Mouse (Mus musculus) neural tube, embryonic 12.5 days (tissue): ENCODE measurements around the gene Apobec3. TPM values are rescaled to one million over a fixed set of nuclear protein-coding genes. Genes with fewer than 3 reads are reported as not detected.
A peak's percentile ranks its signal among the peaks of the same experiment; 100 is the strongest.

ENCODE experiments used
- ATAC-seq: fragments of 200-750 bp; cut with Nextera tagmentation; 2 replicates; pipeline ENCODE4 v1.8.0; 2017; ENCODE audit warnings: low read depth, mild to moderate bottlenecking, moderate TSS enrichment, moderate library complexity; ENCODE audit not compliant: low FRiP score
- H3K27ac ChIP-seq: fragments of 300-500 bp; sonication (generic); 2 replicates; pipeline ENCODE4 v1.5.1; 2016
- H3K27me3 ChIP-seq: fragments of 300-500 bp; sonication (generic); replicated peaks from 2 replicates; pipeline ENCODE4 v1.6.1; 2016; ENCODE audit warnings: mild to moderate bottlenecking
- H3K36me3 ChIP-seq: fragments of 300-500 bp; sonication (generic); 2 replicates; pipeline ENCODE4 v1.6.1; 2016; ENCODE audit warnings: mild to moderate bottlenecking
- H3K4me1 ChIP-seq: fragments of 300-500 bp; sonication (generic); 2 replicates; pipeline ENCODE4 v1.6.1; 2016
- H3K4me2 ChIP-seq: fragments of 300-500 bp; sonication (generic); replicated peaks from 2 replicates; pipeline ENCODE4 v1.6.1; 2016; ENCODE audit warnings: mild to moderate bottlenecking
- H3K4me3 ChIP-seq: fragments of 300-500 bp; sonication (generic); 2 replicates; pipeline ENCODE4 v1.5.1; 2016
- H3K9ac ChIP-seq: fragments of 300-500 bp; sonication (generic); 2 replicates; pipeline ENCODE4 v1.6.1; 2016; ENCODE audit warnings: mild to moderate bottlenecking
- H3K9me3 ChIP-seq: fragments of 300-500 bp; sonication (generic); 2 replicates; pipeline ENCODE4 v1.6.1; 2016; ENCODE audit warnings: mild to moderate bottlenecking
- WGBS: fragments of 180-500 bp; shearing (Covaris S2); methylation state at CpG from one replicate; pipeline ENCODE4 v1.1.7; 2016; 5-methylcytosine and 5-hydroxymethylcytosine counted together
- polyA plus RNA-seq: library from polyadenylated mRNA; unstranded; fragments of >200 nt; fragmentation: Nextera tagmentation; extraction: Ambion mirVana; gene quantifications from 2 replicates; pipeline ENCODE4 v1.2.1, GENCODE M21; 2016

Apobec3 gene
- polyA plus RNA-seq: 5.5 and 5.8 TPM in 2 replicates

DNA sequence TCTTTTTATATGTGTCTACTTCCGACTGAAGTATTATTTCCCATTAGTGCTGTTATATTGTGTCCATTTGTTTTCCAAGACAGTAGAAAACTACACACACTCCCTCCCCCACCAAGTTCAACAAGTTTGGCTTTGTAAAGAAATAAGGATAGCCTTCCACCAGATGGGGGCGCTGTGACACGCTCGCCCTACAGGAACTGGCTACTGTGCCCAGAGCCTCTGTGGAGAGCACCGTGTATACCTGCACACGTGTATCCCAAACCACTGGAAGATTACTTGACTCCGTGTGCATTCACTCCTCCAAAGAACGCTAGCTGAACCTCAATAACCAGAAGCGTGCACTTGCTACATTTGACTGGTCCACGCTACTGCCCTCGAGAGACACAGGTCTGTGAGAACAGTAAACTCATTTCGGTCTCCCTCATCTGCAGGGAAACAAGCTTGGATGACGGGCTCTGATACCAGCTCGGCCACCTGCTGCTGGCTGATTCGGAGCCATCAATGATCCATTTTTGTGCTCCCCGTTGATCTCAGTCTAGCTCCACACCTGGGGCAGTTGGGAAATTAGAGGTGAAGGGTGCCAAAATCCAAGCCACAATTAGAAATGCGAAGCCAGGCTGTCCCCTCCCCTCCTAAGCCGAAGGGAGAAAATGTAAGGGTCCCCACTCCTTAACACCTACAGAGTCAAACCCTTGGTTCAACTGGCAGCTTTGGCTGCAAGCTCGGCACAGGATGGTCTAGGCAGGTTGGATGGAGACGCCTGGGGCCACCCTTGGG, at the start of gene Apobec3:
TSS of gene Apobec3 (plus strand) at position 224 of the 777 bp plus-strand sequence.
- 2% methylated on average over 20 of the region's 20 CpGs for WGBS

DNA sequence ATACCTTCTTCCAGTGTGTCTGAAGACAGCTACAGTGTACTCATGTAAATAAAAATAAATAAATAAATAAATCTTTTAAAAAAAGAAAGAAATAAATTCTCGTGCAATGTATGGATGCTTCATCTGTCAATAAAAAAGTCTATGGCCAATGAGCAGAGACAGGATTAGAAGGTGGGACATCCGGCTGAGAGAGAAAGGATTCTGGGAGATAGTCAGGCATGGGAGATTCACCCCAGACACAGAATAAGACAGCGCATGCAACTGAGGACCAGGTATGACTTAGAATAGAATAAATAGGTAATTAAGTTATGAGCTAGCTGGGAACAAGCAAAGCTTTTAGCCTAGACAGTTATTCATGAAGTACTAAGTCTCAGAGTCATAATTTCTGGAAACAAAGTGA, 48.5 kb upstream of the Apobec3 start:
- Histone ChIP-seq H3K27me3 (0 out of 2 replicates have a peak, but pooled peaks cover 3% of the 10 kb centered on the region), H3K4me1 (peaks cover 6% of the 10 kb centered on the region; the same call in 1 of the 2 replicates), H3K4me3 (no peak overlapping the region), H3K27ac (no peak overlapping the region), H3K4me2 (no peak overlapping the region), H3K36me3 (no peaks in the 10 kb centered on the region), H3K9ac (no peak overlapping the region), H3K9me3 (no peaks in the 10 kb centered on the region)
- no peak for ATAC-seq
- WGBS: 85% methylated on average over 3 of the region's 3 CpGs

More for the DNA sequence above, at the start of gene Apobec3:
- Histone ChIP-seq H3K36me3 (no peaks in the 10 kb centered on the region), H3K9me3 (no peaks in the 10 kb centered on the region), H3K27me3 (peaks cover 7% of the 10 kb centered on the region; the same call in 1 of the 2 replicates), H3K27ac (no peak within 1 kb of the TSS), H3K9ac (0 out of 2 replicates have a peak within 1 kb of the TSS, but pooled peaks have one; percentile 14), H3K4me3 (peak within 1 kb of the TSS; percentile 28), H3K4me2 (peak within 1 kb of the TSS; percentile 57), H3K4me1 (peaks cover 3% of the 10 kb centered on the region)
- ATAC-seq: no peak

DNA sequence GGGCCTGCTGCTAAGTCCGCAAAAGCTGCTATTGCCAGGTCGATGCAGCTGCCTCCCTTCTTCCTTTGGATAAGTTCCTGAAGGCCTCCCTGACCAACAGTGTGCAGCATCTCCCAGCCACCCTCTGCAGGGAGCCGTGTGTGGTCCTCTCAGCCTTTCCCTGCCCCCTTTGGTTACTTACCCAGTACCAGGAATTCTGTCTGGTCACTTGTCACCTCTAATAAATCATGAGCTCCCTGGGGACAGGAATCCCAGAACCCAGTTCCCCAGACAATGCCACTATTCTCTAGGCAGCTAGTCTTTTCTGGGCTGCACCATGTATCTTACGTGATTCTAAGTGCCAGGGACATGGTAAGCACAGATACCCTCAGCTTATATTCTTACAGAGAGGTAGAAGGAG, 45.5 kb upstream of the Apobec3 start:
- ATAC-seq: no peak
- Histone ChIP-seq H3K9me3 (no peaks in the 10 kb centered on the region), H3K4me1 (peaks cover 6% of the 10 kb centered on the region; the same call in 1 of the 2 replicates), H3K4me3 (no peak overlapping the region), H3K36me3 (no peaks in the 10 kb centered on the region), H3K27me3 (0 out of 2 replicates have a peak, but pooled peaks cover 3% of the 10 kb centered on the region), H3K4me2 (no peak overlapping the region), H3K9ac (no peak overlapping the region), H3K27ac (no peak overlapping the region)
- WGBS: 44% methylated on average over 4 of the region's 4 CpGs

DNA sequence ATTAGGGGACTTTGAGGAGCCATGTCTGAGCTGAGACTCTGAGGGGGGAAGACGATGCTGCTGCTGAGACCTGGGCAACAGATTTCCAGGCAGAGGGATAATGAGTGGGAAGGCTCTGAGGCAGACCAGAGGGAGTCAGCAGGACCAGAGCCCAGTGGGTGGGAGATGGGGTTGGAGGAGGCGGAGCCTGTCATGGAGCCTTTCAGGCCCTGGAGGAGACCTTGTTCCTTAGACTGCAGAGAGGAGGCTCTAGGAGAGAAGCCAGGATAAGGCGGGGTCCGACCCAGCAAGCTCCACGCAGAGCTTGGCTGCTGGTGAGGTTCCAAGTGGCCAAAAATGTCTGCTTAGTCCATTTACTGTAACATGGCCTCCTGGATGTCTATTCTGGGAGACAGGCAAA, 44.4 kb upstream of the Apobec3 start:
- WGBS: 27% methylated on average over 5 of the region's 5 CpGs
- Histone ChIP-seq H3K27me3 (no peaks in the 10 kb centered on the region), H3K9me3 (no peaks in the 10 kb centered on the region), H3K4me3 (no peak overlapping the region), H3K4me1 (peaks cover 6% of the 10 kb centered on the region; the same call in 1 of the 2 replicates), H3K4me2 (no peak overlapping the region), H3K27ac (no peak overlapping the region), H3K36me3 (no peaks in the 10 kb centered on the region), H3K9ac (no peak overlapping the region)
- no peak for ATAC-seq

DNA sequence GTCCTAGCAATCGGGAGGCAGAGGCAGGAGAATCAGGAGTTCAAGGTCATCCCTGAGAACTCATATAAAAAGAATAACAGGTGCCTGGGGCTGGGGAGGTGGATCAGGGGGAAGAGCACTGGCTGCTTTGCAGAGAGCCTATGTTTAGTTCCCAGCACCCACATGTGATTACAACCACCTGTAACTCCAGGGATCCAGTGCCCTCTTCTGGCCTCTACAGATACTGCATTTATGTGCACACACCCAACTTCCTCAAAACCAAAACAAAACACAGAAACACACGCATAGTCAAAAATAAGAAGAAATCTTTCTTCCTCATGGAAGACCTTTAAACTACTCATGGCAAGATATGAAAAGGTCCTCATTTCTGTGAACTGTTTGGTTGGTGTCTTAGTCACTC, 41.3 kb upstream of the Apobec3 start:
- no peak overlapping the region for H3K4me3 ChIP-seq
- no peak overlapping the region for H3K27ac ChIP-seq
- no peaks in the 10 kb centered on the region for H3K9me3 ChIP-seq
- ATAC-seq: no peak
- H3K36me3 ChIP-seq: no peaks in the 10 kb centered on the region
- H3K9ac ChIP-seq: no peak overlapping the region
- peaks cover 6% of the 10 kb centered on the region; the same call in 1 of the 2 replicates for H3K4me1 ChIP-seq
- H3K27me3 ChIP-seq: no peaks in the 10 kb centered on the region
- H3K4me2 ChIP-seq: no peak overlapping the region
- WGBS: 96% methylated on average over 2 of the region's 2 CpGs

DNA sequence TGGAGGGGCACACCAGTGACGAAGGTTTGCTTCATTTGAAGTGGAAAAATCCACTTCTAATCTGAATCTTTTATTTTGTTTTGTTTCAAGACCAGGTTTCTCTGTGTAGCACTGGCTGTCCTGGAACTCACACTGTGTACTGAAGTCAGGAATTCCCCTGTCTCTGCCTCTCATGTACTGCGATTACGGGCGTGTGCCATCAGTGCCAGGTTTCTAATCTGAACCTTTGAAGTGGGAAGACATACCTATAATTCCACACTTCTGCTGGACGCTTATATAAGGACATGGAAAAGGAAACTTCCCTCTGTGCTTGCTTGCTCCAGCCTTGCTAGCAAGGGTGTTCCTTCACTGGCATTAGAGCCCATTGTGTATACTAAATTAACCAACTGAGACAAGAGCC, 32.5 kb upstream of the Apobec3 start:
- WGBS: 88% methylated on average over 5 of the region's 5 CpGs

DNA sequence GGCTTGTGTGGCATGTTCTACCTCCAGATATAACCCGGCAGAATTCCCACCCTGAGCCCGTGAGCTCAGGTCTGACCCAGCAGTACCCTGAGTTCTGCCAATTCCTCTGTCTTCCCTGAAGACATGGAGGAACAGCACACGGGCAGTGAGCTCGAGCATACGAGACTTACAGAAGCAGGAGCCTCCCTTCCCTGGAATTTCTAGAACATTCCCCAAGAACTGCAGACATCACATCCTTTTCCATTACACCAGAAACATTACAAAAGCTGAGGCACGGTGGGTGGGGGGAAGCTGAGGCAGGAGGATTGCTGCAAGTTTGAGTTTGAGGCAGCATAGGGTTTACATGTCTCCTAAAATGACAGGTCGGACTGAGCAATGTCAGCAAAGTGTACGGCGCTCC, 31.6 kb upstream of the Apobec3 start:
- no peaks in the 10 kb centered on the region for H3K9me3 ChIP-seq
- H3K4me1 ChIP-seq: no peaks in the 10 kb centered on the region
- no peaks in the 10 kb centered on the region for H3K36me3 ChIP-seq
- 88% methylated on average over 9 of the region's 9 CpGs for WGBS
- no peak overlapping the region for H3K4me2 ChIP-seq
- no peak overlapping the region for H3K9ac ChIP-seq
- no peak for ATAC-seq
- H3K27ac ChIP-seq: no peak overlapping the region
- H3K4me3 ChIP-seq: no peak overlapping the region
- H3K27me3 ChIP-seq: no peaks in the 10 kb centered on the region

More for the DNA sequence above, 32.5 kb upstream of the Apobec3 start:
- Histone ChIP-seq H3K4me3 (no peak overlapping the region), H3K9me3 (no peaks in the 10 kb centered on the region), H3K27me3 (no peaks in the 10 kb centered on the region), H3K27ac (no peak overlapping the region), H3K4me1 (no peaks in the 10 kb centered on the region), H3K4me2 (no peak overlapping the region), H3K36me3 (no peaks in the 10 kb centered on the region), H3K9ac (no peak overlapping the region)
- ATAC-seq: no peak

DNA sequence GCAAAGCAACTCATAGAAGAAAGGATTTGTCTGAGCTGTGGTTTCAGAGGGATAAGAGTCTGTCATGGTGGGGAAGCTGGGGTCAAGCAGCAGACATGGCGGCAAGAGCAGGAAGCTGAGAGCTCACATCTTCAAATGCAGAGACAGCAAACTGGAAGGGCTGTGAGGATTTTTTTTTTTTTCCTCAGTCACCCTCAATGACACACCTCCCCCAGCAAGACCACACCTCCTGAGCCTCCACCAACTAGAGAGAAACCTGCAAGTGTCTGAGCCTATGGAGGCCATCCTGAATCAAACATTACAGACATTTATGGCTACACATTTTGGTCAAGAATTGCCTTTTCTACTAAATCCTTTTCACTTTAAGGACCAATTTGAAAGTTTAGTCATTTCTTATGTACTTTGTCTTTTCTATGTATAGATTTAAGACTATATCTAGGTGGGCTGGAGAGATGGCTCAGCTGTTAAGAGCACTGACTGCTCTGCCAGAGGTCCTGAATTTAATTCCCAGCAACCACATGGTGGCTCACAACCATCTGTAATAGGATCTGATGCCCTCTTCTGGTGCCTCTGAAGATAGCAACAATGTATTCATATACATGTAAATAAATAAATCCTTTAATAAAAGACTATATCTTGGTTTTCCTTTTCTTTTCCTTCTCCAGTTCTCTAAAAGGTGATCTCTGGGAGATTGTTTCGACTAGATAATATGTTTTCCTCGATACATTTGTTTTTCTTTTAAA, 24.0 kb upstream of the Apobec3 start:
- H3K9me3 ChIP-seq: no peaks in the 10 kb centered on the region
- H3K9ac ChIP-seq: no peak overlapping the region
- H3K4me3 ChIP-seq: no peak overlapping the region
- H3K4me2 ChIP-seq: no peak overlapping the region
- ATAC-seq: no peak
- no peaks in the 10 kb centered on the region for H3K27me3 ChIP-seq
- H3K27ac ChIP-seq: no peak overlapping the region
- WGBS: 85% methylated on average over 3 of the region's 3 CpGs
- H3K36me3 ChIP-seq: no peaks in the 10 kb centered on the region
- no peaks in the 10 kb centered on the region for H3K4me1 ChIP-seq

DNA sequence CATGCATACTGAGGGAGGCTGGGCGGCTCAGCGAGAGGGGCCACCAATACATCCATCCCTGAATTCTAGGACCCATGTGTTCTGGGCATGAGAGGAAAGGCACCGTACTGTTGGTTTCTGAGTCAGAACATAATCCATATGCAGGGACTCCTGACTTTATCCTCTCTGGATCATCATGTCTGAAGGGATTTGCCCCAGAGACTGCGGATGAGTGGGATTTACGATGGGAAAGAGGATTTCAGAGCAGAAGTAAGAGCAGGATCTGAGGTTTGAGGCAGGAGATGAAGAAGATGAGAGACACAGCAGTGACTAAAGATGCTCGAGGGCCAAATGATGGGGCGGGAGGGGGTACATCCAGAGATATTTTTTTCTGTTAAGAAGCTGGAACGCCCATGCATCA, 17.9 kb upstream of the Apobec3 start:
- Histone ChIP-seq H3K4me2 (no peak overlapping the region), H3K4me1 (no peaks in the 10 kb centered on the region), H3K36me3 (no peaks in the 10 kb centered on the region), H3K9ac (no peak overlapping the region), H3K4me3 (no peak overlapping the region), H3K9me3 (no peaks in the 10 kb centered on the region), H3K27me3 (no peaks in the 10 kb centered on the region), H3K27ac (no peak overlapping the region)
- no peak for ATAC-seq
- WGBS: 90% methylated on average over 8 of the region's 8 CpGs

DNA sequence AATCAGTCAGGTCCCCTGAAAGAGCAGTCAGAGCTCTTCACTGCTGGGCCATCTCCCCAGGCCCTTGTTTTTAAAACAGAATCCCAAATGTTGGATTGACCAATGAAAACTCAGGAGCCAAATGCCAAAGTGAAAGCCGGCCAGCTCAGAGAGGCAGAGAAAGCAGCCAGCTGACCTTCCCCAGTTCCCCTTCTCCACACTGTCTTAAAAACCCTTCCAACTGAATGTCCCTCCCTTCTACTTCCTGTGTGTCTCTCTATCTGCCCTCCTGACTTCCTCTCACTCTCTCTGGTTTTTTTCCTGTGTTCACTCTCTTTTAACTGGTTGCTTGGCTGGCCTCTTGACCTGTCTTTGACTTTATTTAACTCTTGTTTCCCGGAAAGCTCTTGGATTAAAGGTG, 17.5 kb upstream of the Apobec3 start:
- Histone ChIP-seq H3K27ac (no peak overlapping the region), H3K9ac (no peak overlapping the region), H3K36me3 (no peaks in the 10 kb centered on the region), H3K4me3 (no peak overlapping the region), H3K4me1 (no peaks in the 10 kb centered on the region), H3K4me2 (no peak overlapping the region), H3K9me3 (no peaks in the 10 kb centered on the region), H3K27me3 (no peaks in the 10 kb centered on the region)
- ATAC-seq: no peak
- 73% methylated on average over 2 of the region's 2 CpGs for WGBS

DNA sequence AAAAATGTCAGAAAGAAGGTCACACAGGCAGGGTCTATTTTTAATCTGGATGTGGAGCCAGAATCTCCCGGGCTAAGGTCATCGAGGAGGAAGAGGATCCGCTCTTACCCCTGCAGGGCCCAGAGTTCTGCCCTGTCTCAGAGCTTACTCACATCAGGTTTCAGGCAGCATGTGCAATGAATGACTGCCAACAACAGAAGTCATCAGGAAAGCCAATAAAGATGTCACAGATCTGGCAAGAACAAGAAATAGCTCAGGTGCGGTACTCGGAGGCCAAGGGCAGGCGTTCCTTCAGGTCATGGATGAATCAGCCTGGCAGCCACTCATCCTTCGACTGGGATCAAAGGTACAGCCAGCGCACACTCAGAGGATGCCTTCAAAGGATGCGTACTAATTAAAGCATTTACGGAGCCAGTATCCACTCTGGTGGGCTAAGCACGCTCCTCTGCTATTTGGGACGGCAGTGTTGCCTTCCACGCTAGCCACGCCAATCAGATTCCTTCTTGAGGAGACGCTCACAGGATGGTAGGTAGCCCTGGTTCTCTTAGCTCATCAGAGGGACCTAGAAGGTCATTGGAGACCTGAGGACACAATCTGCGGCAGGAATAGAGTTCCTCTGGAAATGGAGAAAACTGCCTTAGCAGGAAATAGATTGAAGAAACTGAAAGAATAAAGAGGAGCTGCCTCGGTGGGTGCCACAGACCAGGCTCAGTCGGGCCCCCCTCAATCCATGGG, 16.0 kb upstream of the Apobec3 start:
- H3K9me3 ChIP-seq: no peaks in the 10 kb centered on the region
- no peak overlapping the region for H3K4me2 ChIP-seq
- H3K4me1 ChIP-seq: no peaks in the 10 kb centered on the region
- 88% methylated on average over 18 of the region's 18 CpGs for WGBS
- H3K27ac ChIP-seq: no peak overlapping the region
- ATAC-seq: no peak
- H3K9ac ChIP-seq: no peak overlapping the region
- no peaks in the 10 kb centered on the region for H3K36me3 ChIP-seq
- H3K27me3 ChIP-seq: no peaks in the 10 kb centered on the region
- H3K4me3 ChIP-seq: no peak overlapping the region

DNA sequence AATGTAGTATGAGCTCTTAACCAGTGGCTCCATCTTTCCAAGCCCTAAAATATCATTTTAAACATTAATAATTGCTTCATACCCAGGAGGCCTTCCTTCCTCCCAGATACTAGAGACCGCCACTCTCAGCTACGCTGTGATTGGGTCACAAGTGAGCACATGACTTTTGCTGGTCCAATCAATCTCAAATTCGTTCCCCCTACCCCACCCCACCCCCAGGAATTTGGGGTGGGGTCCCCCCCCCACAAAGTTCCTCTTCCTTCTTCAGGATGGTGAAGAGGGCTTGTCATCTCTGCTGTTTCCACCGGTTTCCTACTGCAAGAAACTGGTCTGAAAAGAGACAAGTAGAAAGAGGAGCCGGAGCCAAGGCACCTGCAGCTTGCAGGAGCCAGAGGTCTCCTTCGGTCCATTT, 12.7 kb upstream of the Apobec3 start:
- H3K4me1 ChIP-seq: 0 out of 2 replicates have a peak, but pooled peaks cover 5% of the 10 kb centered on the region
- WGBS: 72% methylated on average over 6 of the region's 6 CpGs
- no peaks in the 10 kb centered on the region for H3K36me3 ChIP-seq
- no peaks in the 10 kb centered on the region for H3K9me3 ChIP-seq
- no peak overlapping the region for H3K4me3 ChIP-seq
- no peak overlapping the region for H3K4me2 ChIP-seq
- H3K27ac ChIP-seq: no peak overlapping the region
- no peak overlapping the region for H3K9ac ChIP-seq
- no peaks in the 10 kb centered on the region for H3K27me3 ChIP-seq
- ATAC-seq: no peak
